Mouse (Mus musculus) liver, embryonic 14.5 days (tissue): ENCODE data around the gene Sohlh2. TPM values are rescaled to one million over a fixed set of nuclear protein-coding genes. Genes with fewer than 3 reads are reported as not detected.

ENCODE experiments used
- ATAC-seq: fragments of 200-750 bp; cut with Nextera tagmentation; 2 replicates; pipeline ENCODE4 v1.8.0; 2017; ENCODE audit warnings: moderate number of reproducible peaks, mild to moderate bottlenecking, moderate library complexity; ENCODE audit not compliant: insufficient read depth
- DNase-seq, 3 experiments: peaks; one replicate each; pipeline ENCODE4 v3.0.0-alpha.2; 2012 to 2013; ENCODE audit warnings: low read depth in 3 of 3, low spot score in 3 of 3
- H3K27ac ChIP-seq: fragments of 300-500 bp; sonication (generic); 2 replicates; pipeline ENCODE4 v1.5.1; 2014; ENCODE audit warnings: moderate library complexity, mild to moderate bottlenecking, control low read depth, inconsistent platforms
- H3K27me3 ChIP-seq: fragments of 300-500 bp; sonication (generic); 2 replicates; pipeline ENCODE4 v1.6.1; 2014; ENCODE audit warnings: mild to moderate bottlenecking, low read length, moderate library complexity; ENCODE audit not compliant: control insufficient read depth, insufficient read depth
- H3K36me3 ChIP-seq: fragments of 300-500 bp; sonication (generic); replicated peaks from 2 replicates; pipeline ENCODE4 v1.6.1; 2014; ENCODE audit warnings: low read depth; ENCODE audit not compliant: control insufficient read depth, insufficient read depth
- H3K4me1 ChIP-seq, 2 experiments: fragments of 200-500 bp in 1 of 2; fragments of 300-500 bp in 1 of 2; sonication (generic) in 1 of 2; replicated peaks; 2 replicates each; pipeline ENCODE4 v1.6.1; 2012 to 2014; ENCODE audit warnings: antibody characterized with exemption in 1 of 2, inconsistent platforms in 1 of 2, low read length in 1 of 2; ENCODE audit not compliant: control insufficient read depth in 2 of 2, insufficient read depth in 2 of 2
- H3K4me2 ChIP-seq: fragments of 300-500 bp; sonication (generic); 2 replicates; pipeline ENCODE4 v1.6.1; 2014; ENCODE audit warnings: low read depth, mild to moderate bottlenecking, control low read depth, moderate library complexity
- H3K4me3 ChIP-seq, 2 experiments: fragments of 200-500 bp in 1 of 2; fragments of 300-500 bp in 1 of 2; sonication (generic) in 1 of 2; 2 replicates each; pipeline ENCODE4 v1.5.1; 2012 to 2014; ENCODE audit warnings: low read depth in 2 of 2, low read length in 2 of 2, mild to moderate bottlenecking in 2 of 2, control low read depth in 1 of 2, inconsistent platforms in 1 of 2, moderate library complexity in 1 of 2; ENCODE audit not compliant: insufficient read depth in 1 of 2
- H3K9ac ChIP-seq: fragments of 300-500 bp; sonication (generic); replicated peaks from 2 replicates; pipeline ENCODE4 v1.6.1; 2014; ENCODE audit warnings: mild to moderate bottlenecking, control low read depth, moderate library complexity
- H3K9me3 ChIP-seq: fragments of 300-500 bp; sonication (generic); 2 replicates; pipeline ENCODE4 v1.6.1; 2016; ENCODE audit warnings: low read length, mixed read lengths; ENCODE audit not compliant: control insufficient read depth
- CTCF ChIP-seq: IDR thresholded peaks from 2 replicates; pipeline ENCODE4 v1.5.1; 2016; ENCODE audit warnings: antibody characterized with exemption, low read depth, control low read depth
- EP300 ChIP-seq: IDR thresholded peaks from 2 replicates; pipeline ENCODE4 v1.6.1; 2016; ENCODE audit warnings: antibody characterized with exemption, low read depth
- WGBS: fragments of 180-500 bp; shearing (Covaris S2); extraction: QIAGEN DNeasy Blood & Tissue Kit; methylation state at CpG from one replicate; pipeline ENCODE4 v1.1.7; 2014; ENCODE audit not compliant: insufficient replicate concordance; 5-methylcytosine and 5-hydroxymethylcytosine counted together
- polyA plus RNA-seq, 2 experiments: library from polyadenylated mRNA; depleted of rRNA in 1 of 2; stranded (reverse) in 1 of 2; unstranded in 1 of 2; fragments of >200 nt; fragmentation: Nextera tagmentation in 1 of 2; extraction: Ambion mirVana in 1 of 2; gene quantifications; 2 replicates each; pipeline versions ENCODE4 v1.2.1 to v1.2.3; 2012 to 2014

The Sohlh2 gene
- polyA plus RNA-seq, 2 experiments = not detected

GRCm38 (mm10) chr3:55146441-55146840 lies 35.4 kb upstream of the Sohlh2 start:
- TF ChIP-seq EP300 (no peak), CTCF (no peak)
- ATAC-seq (no peak), DNase-seq (no peak)
- H3K4me3 ChIP-seq = no peak overlapping the region
- H3K9me3 ChIP-seq = no peaks in the 10 kb centered on the region
- no peaks in the 10 kb centered on the region for H3K27me3 ChIP-seq
- 55% methylated on average over 6 of the region's 6 CpGs for WGBS
- H3K36me3 ChIP-seq = no peaks in the 10 kb centered on the region
- no peaks in the 10 kb centered on the region for H3K4me1 ChIP-seq
- H3K27ac ChIP-seq = no peak overlapping the region
- no peak overlapping the region for H3K9ac ChIP-seq
- no peak overlapping the region for H3K4me2 ChIP-seq

- DNase-seq (no peak), ATAC-seq (no peak)
- WGBS = 50% methylated on average over 2 of the region's 2 CpGs
These were observed 34.7 kb upstream of the Sohlh2 start for GRCm38 (mm10) chr3:55147156-55147555.

GRCm38 (mm10) chr3:55148091-55148490 lies 33.7 kb upstream of the Sohlh2 start:
- 40% methylated on average over 3 of the region's 3 CpGs for WGBS
- Histone ChIP-seq H3K9ac (no peak overlapping the region), H3K4me2 (no peak overlapping the region), H3K27me3 (no peaks in the 10 kb centered on the region), H3K27ac (no peak overlapping the region), H3K9me3 (no peaks in the 10 kb centered on the region), H3K4me3 (no peak overlapping the region), H3K36me3 (no peaks in the 10 kb centered on the region), H3K4me1 (no peaks in the 10 kb centered on the region)
- DNase-seq (no peak), ATAC-seq (no peak)
- no peak for TF ChIP-seq CTCF
- TF ChIP-seq EP300 = no peak

More at GRCm38 (mm10) chr3:55147156-55147555, 34.7 kb upstream of the Sohlh2 start:
- H3K9me3 ChIP-seq = no peaks in the 10 kb centered on the region
- no peaks in the 10 kb centered on the region for H3K36me3 ChIP-seq
- H3K27ac ChIP-seq = no peak overlapping the region
- H3K4me1 ChIP-seq = no peaks in the 10 kb centered on the region
- no peaks in the 10 kb centered on the region for H3K27me3 ChIP-seq
- no peak overlapping the region for H3K4me2 ChIP-seq
- H3K4me3 ChIP-seq = no peak overlapping the region
- no peak overlapping the region for H3K9ac ChIP-seq
- TF ChIP-seq EP300 (no peak), CTCF (no peak)

DNA sequence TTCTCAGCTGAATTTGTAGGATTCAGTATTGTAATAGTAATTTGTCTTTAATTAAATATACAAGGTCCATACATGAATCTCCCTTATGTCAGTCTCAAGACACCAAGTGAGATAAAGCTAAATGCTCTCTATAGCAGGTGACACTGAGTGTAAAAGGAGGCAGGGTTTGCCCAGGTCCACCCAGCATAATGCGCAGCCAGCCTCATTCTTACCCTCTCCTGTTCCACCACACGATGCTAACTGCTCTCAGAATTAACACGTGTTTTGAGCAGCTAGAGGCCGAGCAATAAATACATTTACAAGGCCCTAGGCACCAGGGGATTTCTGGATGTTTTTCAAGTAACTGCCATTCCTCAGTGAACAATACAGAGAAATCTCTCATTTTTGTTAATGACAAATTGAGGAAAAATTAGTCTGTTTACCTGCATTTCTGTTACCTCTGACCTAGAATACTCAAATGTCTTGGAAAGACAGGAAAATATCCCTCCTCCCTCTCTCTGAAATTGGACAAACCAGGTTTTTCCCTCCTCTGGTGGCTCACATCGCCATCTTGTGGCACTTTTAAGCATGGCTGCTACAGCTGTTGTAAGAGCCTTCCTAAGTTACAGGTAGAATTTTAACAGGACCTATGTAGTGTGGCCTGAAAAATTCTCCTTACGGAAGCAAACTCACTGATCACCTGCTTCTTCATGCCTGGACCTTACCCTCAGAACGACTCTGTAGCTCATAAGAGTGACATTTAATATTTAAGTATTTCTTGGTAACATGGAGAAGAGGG lies 30.0 kb upstream of the Sohlh2 start:
- Histone ChIP-seq H3K9ac (no peak overlapping the region), H3K36me3 (no peaks in the 10 kb centered on the region), H3K4me3 (no peak overlapping the region), H3K27me3 (no peaks in the 10 kb centered on the region), H3K4me2 (no peak overlapping the region), H3K9me3 (no peaks in the 10 kb centered on the region), H3K27ac (no peak overlapping the region), H3K4me1 (no peaks in the 10 kb centered on the region)
- WGBS = 37% methylated on average over 7 of the region's 7 CpGs
- no peak for DNase-seq
- TF ChIP-seq CTCF (peak; percentile 50), EP300 (no peak)
- ATAC-seq = no peak

- DNase-seq (peak in 2 of 3 experiments; percentile 3 to 4), ATAC-seq (no peak)
- TF ChIP-seq EP300 = no peak
- peak; percentile 39; the same call in 1 of the 2 replicates for TF ChIP-seq CTCF
- H3K4me3 ChIP-seq = no peak overlapping the region
- H3K9ac ChIP-seq = no peak overlapping the region
- no peaks in the 10 kb centered on the region for H3K4me1 ChIP-seq
- H3K27ac ChIP-seq = no peak overlapping the region
- no peaks in the 10 kb centered on the region for H3K36me3 ChIP-seq
- H3K9me3 ChIP-seq = no peaks in the 10 kb centered on the region
- H3K4me2 ChIP-seq = no peak overlapping the region
- no peaks in the 10 kb centered on the region for H3K27me3 ChIP-seq
- 42% methylated on average over 6 of the region's 6 CpGs for WGBS
These were observed 29.0 kb upstream of the Sohlh2 start for GRCm38 (mm10) chr3:55152673-55153334.
